Mouse (Mus musculus) urinary bladder, adult 2 months (tissue): Measurements from ENCODE around the gene Zfp697. TPM values are rescaled to one million over a fixed set of nuclear protein-coding genes. Genes with fewer than 3 reads are reported as not detected.
"Not testable (repeated sequence)": the region's sequence is repeated elsewhere in the genome, so short reads cannot be mapped to it uniquely, and the experiment has no call there.

Experiments
- DNase-seq: peaks from one replicate; pipeline ENCODE4 v3.0.0; 2022; ENCODE audit warnings: low spot score
- polyA plus RNA-seq: library from polyadenylated mRNA; depleted of rRNA; stranded (reverse); fragments of >200 nt; gene quantifications from 2 replicates; pipeline ENCODE4 v1.2.3, GENCODE M21; 2012; rRNA removed

The Zfp697 gene
- 1.9 TPM in 2 replicates for polyA plus RNA-seq

- peak; percentile 56 for DNase-seq
Measured at GRCm38 (mm10) chr3:98382246-98382939, at the start of gene Zfp697. Gene Zfp697, plus strand, starts transcription at chr3:98382461.

DNA sequence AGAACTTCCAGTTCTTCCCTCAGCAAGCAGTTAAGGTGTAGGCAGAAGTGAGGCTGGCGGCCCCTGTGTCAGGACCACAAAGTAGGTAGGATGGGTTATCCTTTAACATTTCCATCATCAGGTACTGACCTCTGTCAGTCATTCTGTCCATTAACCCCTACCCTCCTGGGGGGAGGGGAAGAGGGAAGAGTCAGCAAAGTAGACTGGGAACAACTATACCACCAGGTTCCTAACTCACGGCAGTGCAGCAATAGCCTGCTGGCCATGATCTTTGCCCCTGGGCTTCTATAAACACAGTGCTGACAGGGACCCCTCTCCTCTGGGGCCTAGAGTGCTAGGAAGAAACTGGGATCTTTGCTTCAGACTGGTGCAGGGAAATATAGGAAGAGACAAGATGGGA is 48.3 kb upstream of the Zfp697 start:
- DNase-seq = no peak

DNA sequence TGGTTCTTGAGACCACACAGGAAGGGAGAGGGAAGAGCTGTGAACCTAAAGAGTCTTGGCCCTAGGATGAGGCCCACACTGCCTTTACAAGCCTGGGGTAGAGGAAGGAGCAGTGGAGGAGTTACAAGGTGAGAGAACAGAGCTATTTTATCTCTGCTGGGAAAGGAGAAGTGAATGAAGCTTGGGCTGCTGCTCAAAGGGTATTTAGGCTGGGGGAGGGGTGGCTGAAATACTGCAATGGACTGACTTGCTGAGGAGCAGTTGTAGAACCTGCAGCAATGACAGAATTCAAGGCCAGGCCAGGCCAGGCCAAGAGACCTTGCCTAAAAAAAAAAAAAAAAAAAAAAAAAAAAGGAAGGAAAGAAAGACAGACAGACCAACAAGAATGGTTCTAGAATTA is 46.9 kb upstream of the Zfp697 start:
- no peak for DNase-seq

DNA sequence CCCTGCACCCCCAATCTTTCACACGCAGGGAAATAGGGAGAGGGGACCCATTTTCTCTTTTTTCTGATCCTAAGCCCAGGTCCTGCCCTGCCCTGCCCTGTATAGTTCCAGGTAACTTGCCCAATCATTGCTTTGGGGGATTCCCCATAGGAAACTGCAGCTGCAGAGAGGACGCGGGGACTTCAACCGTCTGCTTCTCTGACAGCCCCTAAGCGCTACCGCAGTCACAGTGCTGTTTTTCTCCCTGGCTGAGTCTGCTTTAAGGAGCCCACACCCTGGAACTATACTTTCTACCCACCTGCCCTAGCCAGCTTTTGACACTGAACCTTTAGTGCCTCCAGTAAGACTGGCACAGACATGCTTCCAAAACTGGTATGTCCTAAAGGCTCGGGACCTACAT is 46.4 kb upstream of the Zfp697 start:
- DNase-seq = no peak

GRCm38 (mm10) chr3:98336661-98337654 is 45.3 kb upstream of the Zfp697 start:
- no peak for DNase-seq

DNA sequence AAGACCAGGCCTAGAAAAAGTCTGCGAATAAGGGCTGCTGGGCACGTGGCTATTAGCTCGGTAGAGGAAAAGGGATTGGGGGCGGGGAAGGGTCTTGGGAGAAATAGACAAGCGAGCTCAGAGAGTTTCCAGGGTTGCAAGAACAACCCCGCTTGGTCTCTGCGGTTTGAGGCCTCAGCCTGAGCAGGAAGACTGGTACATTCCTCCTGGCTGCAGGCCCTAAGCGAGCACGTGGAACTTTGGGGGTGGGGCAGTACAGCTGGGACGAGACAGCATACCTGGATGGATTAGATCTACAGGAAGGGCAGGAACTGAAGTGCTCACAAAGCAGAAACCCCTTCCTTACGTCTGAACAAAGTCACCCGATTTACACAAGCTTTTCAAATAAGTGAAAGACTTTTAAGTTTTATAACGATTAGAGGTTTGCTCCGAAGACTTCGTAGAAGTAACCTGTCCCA is 43.6 kb upstream of the Zfp697 start:
- DNase-seq = peak; percentile 29

DNA sequence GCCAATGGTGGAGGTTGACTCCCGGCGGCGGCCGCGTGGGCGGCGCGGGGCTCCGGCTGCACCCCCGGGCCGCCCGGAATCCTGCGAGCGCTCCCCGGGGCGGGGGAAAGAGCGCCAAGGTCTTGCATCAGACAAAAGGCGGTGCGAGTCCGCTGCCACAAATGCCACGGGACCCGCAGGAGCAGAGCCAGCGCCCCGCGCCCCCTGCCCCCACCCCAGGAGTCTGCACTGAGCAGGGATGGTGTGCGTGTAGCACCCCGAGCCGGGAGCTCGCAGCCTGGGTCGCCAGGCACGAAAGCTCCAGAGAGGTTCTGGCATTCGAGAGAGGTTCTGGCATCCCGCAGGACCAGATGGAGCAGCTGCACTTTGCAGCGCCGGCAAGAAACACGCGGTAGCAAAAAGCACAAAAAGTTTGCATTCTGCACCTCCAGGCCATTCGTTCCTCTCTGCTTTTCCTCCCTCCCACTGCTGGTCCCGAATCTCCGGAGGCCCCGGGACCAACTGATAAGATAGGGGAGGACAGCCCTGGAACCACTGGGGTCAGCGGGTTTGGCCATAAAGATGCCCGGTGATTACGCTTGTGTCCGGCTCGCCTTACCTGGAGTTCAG is 43.1 kb upstream of the Zfp697 start:
- peak; percentile 40 for DNase-seq

DNA sequence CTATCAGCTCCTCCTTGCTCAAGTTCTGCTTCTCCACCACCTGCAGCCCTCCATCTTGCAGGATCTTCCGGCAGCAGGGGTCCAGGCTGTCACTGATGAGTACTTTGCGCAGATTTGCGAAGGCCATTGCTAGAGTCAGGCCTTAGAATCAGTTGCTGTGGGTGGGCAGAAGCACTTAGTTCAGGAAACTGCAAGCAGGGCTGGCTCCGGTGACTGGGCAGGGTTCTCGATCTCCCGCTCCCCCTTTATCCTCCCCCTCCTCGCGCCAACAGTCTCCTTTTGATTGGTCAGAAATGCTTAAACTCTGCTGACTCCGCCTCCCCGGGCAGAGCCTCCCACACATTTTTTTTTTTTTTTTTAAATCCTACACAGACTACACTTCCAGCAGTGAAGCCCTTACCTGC is 42.6 kb upstream of the Zfp697 start, which contains the start of gene Phgdh:
TSS of gene Phgdh (minus strand) at position 285 of the 404 bp plus-strand sequence.
- DNase-seq = not testable (repeated sequence)

DNA sequence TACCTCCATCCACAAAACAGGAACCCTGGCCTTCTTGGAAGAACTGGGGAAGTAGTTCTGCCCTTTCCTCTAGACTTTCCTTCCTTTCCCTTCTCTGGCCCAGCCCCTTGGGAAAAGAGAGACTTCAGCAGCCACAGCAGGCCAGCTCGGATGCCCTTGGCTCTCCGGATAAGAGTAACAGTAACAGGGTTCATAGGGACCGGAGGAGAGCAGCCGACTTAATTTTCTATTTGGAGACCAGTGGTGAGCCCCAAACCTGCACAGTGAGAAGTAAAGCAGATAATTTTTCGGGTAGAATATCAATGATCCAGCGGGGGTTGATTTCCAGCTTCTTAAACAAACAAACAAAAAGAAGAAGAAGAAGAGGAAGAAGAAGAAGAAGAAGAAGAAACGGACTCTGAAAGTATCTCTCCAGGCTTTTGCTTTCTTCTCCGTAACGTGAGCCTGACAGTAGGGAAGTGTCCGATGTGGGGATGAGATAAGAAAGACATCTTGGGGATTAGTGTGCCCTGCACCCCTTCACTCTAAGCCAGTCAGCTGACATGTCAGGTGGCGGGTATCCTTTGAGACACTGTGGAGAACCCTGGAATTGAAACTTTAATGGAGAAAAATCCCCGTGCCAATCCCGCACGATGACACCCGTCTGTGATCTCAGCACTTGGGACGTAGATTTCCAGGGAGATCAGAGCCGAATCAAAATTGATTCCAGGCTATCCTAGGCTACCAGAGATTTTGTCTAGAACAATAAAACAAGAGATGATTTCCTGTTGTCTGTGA is 41.3 kb upstream of the Zfp697 start:
- no peak for DNase-seq

- DNase-seq = no peak
Measured at GRCm38 (mm10) chr3:98343235-98343634, 39.0 kb upstream of the Zfp697 start.

DNA sequence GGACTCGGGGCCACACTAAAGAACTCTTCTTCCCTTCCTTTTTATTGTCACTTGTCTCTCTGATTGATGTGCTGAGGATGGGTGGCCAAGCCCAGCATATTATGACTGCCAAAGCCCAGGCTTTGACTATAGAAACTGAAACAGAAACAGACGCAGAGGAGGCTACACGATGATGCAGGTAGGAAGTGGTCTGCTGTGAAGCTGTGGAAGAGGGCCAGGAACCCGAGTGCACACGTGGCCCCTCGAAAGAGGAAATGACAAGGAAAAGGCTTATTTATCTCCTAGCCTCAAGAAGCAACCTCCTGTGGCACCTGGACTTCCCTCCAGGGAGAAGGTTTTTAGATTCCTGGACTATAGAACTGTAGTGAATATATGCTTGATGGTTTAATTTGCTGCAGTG is 34.2 kb upstream of the Zfp697 start:
- DNase-seq = no peak

DNA sequence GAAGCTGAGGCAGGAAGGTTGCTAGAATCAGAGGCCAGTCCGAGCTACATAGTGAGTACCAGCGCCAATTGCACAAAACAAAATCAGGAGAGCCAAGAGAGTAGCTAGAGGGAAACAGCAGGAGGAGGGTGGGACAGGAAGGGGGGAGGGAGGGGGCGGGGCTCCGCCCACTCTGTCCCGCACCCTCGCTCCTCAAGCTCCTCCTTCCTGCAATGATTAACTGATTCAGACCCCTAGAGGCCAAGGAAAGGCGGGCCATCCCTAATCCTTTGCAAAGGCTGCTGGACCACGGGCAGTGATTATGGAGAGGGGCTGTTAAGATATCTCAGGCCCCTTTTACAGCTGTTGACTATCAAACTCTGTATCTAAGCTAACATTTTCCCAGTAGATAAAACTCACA is 33.6 kb upstream of the Zfp697 start:
- DNase-seq = no peak

DNA sequence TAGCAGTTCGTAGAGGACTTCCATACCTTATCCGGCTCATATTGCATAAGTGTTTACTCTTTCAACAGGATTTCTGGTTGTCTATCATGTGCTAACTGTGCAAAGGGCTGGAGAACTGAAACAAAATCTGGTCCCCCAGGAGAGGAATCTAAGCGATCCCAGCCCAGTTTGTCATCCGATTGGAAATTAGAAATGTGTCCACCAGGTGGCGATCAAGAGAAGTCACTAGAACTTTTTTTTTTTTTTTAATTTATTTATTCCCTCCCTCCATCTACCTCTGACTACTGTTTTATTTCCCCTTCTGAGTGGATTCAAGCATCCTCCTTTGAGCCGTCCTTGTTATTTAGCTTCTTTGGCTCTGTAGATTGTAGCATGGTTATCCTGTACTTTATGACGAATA is 28.4 kb upstream of the Zfp697 start:
- no peak for DNase-seq

GRCm38 (mm10) chr3:98355344-98356025 is 26.8 kb upstream of the Zfp697 start:
- no peak for DNase-seq

GRCm38 (mm10) chr3:98356026-98356365 is 26.3 kb upstream of the Zfp697 start:
- DNase-seq = no peak

GRCm38 (mm10) chr3:98356632-98357370 is 25.5 kb upstream of the Zfp697 start:
- no peak for DNase-seq

DNA sequence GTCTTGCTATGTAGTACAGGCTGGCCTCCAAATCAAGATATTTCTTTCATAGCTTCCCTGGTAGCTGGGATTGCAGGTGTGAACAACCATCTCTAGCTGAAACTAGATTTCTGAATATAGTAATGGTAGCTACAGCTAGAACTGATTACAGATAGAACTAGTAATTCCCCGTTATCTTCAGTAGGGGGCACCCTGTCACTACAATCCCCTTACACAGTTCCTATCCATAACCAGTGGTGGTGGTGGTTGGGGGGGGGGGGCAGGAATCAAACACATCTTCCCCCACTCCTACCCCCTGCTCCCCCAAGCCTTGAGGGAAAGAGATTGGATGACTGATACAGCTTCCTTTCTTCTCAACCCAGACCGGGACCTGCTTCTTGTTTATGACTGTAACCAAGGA is 19.5 kb upstream of the Zfp697 start:
- no peak for DNase-seq

GRCm38 (mm10) chr3:98366086-98366485 is 16.2 kb upstream of the Zfp697 start:
- no peak for DNase-seq

DNA sequence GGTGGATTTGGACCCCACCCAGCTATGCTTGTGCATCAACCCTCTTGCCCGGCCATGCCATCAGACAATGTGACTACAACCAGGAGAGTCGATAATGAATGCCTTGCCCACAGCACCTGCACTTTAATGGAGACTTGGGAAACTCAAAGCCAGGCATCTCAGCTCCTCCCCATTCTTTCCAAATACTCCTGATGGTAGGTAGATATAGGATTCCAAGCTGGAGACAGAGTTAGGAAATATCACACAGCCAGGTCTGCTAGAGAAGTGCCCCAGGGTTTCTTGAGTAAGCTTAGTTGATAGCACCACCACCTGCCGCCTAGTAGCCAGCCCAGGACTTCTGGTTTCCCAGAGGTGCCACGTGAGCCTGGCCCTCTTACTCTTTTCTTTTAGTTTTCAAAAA is 15.4 kb upstream of the Zfp697 start:
- no peak for DNase-seq

DNA sequence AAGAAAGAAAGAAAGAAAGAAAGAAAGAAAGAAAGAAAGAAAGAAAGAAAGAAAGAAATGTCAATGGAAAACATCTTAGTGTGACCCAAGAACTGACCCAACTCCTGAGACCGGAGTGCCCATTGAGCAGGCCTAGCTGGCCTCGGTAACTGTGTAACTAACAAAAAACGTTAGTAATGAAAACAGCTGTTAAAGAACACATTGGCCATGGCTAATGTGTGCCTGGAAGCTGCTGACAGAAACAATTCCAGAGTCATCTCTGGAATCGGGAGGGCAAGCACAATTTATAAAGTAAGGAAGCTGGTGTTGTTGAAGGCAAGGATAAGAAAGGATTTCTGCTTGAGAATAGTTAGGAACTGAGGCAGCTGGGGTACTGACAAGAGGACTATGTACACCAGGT is 14.0 kb upstream of the Zfp697 start:
- DNase-seq = no peak
